Mouse (Mus musculus) natural killer cell, adult 2 months (primary cell): ENCODE results near the gene Ppp4r3a.
"Not testable (repeated sequence)": the region's sequence is repeated elsewhere in the genome, so short reads cannot be mapped to it uniquely, and the experiment has no call there.

Source experiments
- DNase-seq, 2 experiments: peaks; one replicate each; pipeline ENCODE4 v3.0.0; 2022; ENCODE audit warnings: low spot score in 2 of 2

Ppp4r3a gene

DNA sequence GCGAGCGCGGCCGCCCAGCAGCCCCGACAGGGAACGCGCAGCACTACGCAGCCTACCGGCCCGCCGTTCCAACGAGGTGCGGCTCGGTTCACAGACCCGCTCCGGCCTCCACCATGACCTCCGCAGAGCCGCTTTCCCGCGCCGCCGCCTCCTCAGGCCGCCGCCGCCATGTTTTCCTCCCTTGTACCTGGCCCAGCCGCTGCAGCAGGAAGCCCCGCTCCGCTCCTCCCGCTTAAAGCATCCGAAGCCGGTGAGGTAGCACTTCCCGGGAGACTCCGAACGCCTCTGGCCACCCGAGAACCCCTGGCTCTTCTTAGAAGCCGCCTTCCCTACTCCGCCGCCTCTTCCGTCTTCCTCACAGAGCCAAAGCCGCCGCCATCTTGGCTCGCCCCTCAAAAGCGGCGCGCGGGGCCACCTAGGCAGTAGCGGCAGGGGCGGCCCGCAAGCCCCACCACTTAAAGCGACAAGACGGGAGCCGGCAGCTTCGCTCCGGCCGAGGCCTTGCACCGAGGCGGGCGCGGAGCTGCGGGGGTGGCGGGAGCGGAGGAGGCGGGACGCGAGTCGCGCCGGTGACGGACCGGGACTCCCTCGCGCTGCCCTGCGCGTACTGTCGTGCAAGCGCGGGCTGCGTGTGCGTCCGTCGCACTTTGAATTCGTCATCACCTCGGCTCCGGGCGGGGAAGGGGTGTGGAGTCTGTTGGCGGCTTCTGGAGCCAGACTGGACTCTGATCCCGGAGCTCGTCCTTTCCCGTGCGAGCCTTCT lies at the start of gene Ppp4r3a:
Gene Ppp4r3a (minus strand): TSS at position 627 of the 763 bp plus-strand sequence.
- DNase-seq, result peak; percentile 86 to 90

DNA sequence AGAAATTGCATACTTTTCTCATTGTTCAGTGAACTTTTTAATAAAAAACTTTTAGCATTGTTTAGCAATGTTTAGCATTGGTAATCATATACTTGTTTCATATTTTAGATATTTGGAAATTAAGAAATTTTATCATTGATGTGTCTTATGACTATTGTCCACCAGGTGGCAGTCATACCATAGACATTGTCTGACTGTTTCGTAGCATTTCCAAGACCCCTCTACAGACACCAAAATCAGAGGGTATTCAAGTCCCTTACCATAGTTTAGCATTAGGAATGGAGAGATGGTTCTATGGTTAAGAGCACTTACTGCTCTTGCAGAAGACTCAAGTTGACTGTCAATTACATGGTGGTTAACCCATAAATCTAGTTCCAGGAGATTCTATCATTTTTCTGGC lies 39.5 kb upstream of the Ppp4r3a start:
- no peak for DNase-seq

DNA sequence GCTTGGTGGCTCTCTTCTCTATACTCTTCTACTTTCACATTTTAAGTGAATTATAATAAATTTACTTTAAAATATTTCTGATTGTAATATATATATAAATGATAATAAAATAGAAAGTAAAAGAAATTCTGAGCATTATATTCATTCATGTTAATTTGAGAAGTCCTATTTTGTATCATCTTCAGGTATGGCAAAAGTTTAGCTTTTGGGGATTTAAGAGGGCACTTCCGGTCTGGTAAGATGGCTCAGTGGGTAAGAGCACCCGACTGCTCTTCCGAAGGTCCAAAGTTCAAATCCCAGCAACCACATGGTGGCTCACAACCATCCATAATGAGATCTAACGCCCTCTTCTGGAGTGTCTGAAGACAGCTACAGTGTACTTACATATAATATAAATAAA lies 38.6 kb upstream of the Ppp4r3a start:
- DNase-seq, result not testable (repeated sequence)

DNA sequence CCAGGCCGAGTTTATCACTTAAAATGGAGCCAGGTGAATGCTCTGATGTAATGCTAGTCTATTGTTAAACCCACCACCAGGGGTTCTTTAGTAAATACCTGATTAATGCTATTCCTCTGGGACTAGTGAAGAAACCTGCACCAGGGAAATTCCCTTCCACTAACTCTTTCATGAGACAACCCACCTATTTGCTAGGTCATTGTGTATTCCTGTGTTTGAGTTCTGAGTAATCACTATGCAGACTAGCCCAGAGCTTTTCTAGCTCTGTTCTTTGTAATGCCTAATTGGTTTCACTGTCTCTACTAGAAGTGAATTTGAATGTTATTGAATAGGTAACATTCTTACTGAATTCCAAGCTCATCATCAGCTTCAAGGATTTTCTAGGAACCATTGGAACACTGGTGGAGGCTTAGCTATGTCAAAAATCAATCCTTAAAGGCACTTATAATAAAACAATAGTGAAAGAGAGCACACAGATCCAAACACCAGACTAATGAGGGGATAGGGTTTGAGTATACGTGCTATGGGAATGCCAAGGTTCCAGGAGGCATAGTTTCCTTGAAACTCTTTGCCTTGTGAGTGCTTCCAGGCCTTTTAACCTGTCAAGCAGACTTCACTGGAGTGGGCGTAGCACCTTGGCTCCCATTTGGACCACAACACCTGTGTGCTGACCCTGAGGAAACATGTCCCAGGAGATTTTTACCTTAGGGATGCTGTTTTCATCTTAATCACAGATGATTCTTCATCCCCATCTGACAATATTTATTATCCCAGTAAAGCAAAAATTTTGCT lies 26.5 kb upstream of the Ppp4r3a start:
- DNase-seq, result not testable (repeated sequence)

DNA sequence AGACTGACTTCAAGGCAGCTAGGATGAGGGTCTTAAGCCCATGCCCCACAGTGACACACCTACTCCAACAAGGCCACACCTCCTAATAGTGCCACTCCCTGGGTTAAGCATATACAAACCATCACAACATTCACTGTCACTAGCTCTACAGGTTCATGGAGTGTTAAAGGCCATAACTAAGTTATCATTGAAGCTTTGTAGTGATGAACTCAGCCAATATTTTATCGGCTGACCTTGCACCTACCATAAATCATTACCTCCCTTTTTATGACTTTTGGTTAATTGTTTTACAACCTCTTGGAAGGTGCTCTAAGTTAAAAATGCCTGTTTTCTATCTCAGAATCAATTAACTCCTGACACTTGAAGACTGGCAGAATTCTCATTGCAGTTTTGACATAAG lies 24.2 kb upstream of the Ppp4r3a start:
- no peak for DNase-seq

DNA sequence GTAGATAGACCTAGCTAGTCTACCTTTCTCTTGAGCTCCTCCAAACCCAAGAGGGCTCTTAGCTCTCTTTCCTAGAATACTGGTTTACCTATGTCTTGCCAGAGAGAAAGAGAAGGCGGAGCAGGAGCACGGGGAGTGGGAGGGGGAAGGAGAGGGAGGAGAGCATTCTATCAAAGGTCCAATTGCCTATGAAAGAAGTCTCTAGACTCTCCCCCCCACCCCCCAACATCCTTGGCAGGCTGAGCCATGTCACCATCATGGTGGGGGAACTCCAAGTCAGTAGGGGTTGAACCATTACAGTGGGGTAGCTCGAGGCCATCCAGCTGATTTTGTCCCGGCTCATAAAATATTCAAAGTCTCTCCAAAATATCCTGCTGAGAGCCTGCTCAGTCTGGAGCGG lies 22.1 kb upstream of the Ppp4r3a start:
- no peak for DNase-seq

DNA sequence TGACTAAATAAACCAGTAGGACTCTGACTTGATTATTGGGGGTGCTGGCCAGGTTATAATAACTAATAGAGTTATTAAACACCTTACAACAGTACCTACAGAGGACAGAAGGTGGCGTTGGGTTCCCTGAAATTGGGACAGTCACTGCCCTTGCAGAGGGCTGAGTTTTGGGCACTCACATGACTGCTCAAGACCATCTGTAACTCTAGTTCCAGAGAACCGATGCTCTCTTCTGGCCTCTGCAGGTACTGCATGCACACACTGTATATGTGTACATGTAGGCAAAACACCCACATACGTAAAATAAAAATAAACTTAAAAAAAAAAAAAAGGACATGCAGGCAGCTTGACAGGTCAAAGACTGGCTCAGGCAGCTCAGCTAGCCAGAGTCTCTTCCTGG lies 19.1 kb upstream of the Ppp4r3a start:
- peak; percentile 24 to 51 for DNase-seq

DNA sequence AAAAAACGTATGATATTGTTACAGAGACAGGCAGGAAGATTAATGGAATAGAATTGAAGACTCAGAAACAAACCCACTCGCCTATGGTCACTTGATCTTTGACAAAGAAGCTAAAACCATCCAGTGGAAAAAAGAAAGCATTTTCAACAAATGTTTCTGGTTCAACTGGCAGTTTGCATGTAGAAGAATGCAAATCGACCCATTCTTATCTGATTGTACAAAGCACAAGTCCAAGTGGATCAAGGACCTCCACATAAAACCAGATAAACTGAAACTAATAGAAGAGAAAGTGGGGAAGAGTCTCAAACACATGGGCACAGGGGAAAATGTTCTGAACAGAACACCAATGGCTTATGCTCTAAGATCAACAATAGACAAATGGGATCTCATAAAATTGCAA lies 10.2 kb upstream of the Ppp4r3a start:
- DNase-seq, result not testable (repeated sequence)

DNA sequence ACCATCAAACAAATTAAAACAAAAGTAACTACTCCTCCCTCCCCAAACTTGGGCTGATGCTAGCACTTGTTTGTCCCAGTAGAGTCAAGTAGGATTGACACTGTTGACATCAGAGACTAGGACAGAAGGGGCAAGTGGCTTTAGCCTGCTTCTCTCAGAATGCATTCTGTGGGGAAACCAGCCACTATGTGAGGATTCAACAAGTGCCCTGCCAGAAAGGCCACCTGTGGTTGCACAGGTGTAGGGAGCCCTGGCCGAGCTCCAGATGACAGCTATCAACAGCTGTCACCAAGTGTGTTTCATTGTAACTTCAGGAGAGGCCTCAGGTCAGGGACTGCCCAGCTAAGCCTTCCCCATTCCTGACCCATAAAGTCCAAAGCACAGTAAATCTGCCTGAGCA lies 6.5 kb upstream of the Ppp4r3a start:
- no peak for DNase-seq

DNA sequence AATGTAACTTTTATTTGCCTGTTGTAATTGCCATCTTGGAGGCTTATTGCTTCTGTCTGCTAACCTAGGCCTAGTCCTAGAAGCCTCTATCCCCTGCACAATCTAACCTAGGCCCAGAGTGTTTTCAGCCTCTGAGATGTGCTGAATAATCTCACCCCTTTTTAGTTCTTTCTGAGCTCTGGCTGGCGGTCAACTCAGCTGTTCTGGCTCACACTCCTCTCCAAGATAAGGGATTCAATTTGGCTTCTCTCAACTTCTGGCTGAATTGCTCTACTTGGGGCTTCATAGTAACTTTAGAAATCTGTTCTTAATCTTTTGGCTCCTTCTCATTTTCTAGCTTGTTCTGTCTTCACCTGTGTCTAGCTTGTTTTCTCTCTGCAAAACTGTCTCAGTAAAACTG lies 3.9 kb upstream of the Ppp4r3a start:
- no peak for DNase-seq

DNA sequence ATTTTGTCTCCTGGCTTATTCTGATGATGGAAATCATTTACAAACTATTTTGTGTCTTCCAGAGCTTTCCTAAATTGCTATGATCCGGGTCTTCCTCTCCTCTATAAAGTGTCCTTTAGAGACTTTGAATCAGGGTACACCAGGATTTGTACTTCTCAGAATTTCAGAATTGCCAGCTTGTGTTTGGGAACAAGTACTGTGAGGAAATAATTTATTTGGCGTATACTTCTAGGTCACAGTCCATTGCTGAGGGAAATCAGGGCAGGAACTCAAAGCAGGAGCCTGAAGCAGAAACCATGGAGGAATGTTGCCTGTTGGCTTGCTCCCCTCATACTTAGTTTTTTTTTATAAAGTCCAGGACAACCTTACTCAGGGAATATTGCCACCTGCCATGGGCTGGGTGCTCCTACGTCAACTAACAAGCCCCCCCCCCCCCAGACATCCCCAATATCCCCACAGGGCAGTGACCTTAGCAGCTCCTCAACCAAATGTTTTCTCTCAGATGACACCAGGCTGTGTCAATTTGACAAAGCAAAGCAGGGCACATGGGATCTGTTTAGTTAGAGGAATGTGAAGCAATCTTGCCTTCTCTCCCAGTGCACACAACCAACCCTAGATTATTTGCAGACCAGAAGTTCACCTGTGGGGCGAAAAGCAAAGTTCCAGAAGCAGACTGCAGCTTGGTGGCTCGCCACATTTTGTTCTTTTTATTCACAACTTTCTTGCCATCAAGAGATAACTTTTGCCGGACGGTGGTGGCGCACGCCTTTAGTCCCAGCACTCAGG lies 1.6 kb upstream of the Ppp4r3a start:
- no peak for DNase-seq

DNA sequence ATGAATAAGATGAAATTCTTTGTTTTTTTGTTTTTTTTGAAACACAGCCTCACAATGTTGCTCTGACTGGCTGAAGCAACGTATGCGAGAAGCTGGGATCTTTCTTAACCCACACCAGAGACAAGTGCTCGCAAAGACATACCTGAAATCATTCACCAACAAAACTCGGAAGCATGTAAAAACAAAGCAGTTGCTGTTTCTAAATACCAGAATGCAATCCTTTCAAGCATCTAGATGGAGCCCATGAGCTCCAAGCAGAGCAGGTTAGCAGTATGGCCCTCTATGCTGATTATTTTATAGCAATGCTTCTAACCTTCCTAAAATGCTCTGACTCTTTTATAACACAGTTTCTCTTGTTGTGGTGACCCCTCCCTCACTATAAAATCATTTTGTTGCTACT lies 735 bp upstream of the Ppp4r3a start:
- no peak for DNase-seq

DNA sequence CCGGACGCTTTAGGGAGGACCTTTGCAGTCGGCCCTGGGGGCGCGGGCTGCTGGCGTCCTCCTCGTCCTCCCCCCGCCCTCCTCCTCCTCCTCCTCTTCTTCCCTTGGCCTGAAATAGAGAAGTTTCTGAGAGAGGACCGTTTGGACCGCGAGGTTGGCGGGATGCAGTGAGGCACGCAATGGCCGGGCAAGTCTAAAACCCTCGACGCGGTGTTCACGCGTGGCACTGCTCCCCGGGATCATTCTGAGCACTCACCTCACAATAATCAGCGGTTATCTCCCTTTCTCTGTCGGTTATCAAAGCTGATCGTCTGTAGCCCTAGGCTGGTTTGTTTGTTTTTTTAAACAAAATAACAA lies 315 bp upstream of the Ppp4r3a start:
- DNase-seq, result no peak

DNA sequence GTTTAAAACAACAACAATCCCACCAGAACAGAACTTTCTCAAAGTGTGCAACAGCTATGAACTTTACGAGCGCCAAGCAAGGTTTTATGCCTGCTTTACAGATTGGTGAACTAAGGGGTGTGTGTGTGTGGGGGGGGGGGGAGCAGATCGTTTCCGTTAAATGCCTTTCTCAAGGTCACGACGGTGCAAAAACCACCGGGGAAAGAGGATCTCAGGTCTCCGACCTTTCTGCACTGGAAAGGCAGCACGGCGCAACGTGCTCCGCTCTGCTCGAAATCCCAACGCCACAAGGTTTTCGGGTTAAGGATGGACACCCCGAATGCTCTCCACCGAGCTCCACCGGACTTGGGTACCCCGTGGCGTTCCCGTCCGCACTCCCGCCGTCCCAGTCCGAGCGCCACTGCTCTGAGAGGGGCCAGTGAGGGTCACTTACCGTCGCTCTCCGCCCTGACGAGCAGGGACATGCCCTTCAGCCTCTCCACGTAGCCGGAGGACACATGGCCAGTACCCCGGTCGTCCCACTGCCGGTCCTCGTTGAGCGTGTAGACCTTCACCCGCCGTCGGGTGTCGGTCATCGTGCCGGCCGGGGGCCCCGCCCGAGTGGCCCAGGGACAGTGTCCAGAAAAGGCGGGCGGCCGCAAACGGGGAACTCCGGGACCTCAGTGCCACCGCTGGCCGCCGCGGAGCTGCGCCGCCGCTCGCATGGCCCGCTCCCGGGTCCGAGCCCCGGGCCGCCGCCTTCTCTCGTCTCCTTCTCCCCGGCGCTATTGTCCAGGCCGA lies 1.0 kb downstream of the Ppp4r3a start:
- DNase-seq, result peak; percentile 21 to 29

DNA sequence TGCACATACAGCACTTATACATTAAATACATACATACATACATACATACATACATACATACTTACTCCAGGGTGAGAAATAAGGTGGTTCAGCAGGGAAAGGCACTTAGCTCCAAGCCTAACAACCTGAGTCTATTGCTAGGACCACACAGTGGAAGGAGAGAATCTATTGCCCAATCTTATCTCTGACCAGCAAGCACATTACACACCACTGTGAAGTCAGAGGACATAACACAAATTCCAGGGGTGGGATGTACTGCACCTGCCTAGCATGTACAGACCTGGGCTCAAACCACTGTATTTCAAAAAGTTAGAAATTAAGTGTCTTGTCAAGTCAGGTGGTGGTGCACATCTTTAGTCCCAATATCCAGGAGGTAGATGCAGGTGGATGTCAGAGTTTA lies 5.5 kb downstream of the Ppp4r3a start:
- DNase-seq, result no peak

DNA sequence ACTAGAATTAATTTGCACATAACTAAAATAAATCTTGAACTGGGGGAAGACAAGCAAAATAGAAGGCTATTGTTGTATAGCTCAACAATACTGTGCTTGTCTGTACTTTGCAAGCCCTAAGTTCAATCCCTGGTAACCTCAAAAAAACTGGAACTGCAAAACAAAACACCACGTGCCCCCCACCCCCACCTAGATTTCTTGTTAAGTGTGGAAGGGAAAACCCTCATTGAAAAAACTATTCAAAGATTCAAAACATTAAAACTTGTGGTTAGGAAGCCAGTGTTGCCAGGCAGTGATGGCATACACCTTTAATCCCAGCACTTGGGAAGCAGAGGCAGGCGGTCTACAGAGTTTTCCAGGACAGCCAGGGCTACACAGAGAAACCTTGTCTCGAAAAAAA lies 8.1 kb downstream of the Ppp4r3a start:
- no peak for DNase-seq

DNA sequence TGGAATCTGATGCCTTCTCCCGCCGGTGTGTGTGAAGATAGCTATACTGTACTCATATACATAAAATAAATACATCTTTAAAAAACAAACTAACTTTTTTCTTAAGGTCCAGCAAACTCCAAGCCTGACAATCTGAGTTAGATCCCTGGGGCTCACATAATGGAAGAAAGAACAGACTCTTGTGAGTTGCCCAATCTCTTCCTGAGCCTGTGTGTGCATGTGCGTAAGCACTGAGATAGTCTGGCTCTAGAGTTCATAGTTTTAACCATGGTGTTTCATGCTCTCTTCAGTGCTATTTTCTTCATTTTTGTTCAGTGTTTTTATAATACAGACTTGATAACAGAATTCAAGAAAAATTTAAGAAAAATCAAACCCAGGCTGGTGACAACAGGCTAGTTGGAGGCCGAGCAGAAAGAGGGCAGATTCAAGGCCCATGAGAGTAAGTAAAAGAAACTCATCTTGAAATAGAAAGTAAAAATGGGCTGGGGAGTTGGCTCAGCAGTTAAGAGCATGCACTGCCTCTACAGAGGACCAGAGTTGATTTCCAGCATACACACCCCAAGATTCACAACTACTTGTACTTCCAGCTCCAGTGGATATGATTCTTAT lies 8.6 kb downstream of the Ppp4r3a start:
- no peak for DNase-seq

DNA sequence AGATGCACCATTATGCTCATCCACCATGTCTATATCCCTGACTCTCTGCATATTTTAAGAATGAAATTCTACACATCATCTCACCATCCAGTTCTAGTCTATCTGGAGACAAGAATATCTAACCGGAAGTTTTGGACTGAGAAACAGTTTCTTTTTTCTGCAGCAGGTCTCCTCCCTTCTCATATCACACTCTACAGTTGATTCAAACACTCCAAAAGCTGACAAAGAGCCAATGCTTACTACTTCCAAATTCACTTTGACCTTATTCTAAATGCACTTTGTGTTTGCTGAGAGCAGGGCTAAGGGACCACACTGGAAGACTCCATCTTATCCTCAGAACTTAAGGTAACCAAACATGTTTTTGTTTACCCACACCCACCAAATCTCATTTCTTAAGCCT lies 13.7 kb downstream of the Ppp4r3a start:
- DNase-seq, result no peak

DNA sequence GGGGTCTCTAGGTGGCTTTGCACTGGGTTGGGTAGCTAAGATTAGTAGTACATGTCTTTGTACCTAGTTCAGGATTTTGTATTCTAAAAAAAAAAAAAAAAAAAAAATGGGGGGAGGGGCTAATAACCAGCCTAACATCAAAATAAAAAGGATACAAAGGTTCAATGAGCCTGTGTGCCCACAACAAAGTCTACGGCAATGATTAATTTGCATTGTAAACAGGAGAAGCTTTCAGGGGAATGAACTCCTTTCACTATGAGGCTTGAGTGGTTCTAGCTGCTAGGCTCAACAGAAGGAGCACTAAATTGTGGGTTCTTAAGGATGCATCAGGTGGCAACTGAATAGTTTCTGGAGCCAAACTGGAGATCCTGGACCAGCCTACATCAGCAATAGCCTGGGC lies 17.2 kb downstream of the Ppp4r3a start:
- no peak for DNase-seq

DNA sequence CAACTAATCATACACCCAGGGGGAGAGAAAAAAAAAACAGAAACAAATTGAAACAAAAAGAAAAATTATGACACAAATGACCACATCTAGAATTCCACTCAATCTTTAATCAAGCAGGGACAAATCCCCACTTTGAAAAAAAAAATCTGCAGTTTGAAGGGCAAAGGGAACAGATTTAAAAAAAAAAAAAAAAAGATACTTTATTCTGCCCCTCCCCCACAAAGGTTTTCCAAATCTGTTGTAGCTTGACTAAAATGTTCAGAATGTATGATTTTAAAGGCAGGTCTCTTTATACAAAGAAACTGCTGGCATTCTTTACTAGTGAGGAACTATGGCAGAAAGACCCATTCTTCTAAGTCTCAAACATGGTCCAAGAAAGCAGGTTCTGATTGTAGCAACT lies 43.5 kb downstream of the Ppp4r3a start:
- DNase-seq, result no peak

DNA sequence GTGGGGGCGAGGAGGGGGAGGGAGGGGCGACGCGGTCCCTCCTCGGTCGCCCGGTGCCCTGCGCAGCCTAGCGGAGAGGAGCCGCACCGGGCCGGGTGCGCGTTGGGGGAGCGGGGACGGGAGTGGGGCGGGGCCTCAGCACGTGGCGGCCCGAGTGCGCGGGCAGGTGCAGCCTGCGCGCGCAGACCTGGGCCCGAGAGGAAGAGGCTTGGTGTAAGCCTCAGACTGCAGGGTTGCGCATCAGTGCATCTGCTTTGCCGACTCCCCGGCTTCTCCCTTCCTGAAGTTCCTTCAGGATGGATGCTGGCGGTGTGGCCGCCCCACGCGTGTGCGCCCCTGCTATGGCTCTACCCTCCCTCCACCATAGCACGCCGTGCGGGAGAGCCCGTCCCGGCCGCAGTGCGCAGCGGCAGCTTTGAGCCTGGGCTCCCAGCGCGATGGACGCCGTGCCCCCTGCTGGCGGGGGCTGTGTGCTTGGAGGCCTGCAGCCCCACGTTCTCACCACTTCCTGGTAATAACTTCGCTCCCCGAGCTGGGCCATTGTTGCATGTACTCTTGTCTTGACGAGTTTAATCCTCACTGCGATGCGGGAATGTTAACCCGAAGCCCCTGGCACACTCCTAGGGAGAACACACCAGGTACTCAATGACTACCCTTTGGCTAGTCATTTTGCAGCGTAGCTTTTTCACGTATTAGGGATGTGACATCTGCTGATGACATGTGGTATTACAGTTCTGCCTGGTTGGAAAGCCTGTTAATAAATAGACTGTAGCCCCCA lies 54.4 kb downstream of the Ppp4r3a start, which contains the start of gene Ccdc88c:
Gene Ccdc88c (minus strand): TSS at position 103 of the 778 bp plus-strand sequence.
- DNase-seq, result peak; percentile 80 to 89
